Mouse (Mus musculus) liver, embryonic 12.5 days (tissue): ENCODE results near the gene Olfr137. TPM values are rescaled to one million over a fixed set of nuclear protein-coding genes. Genes with fewer than 3 reads are reported as not detected.

Source experiments
- ATAC-seq: fragments of 200-750 bp; cut with Nextera tagmentation; 2 replicates; pipeline ENCODE4 v1.8.0; 2017; ENCODE audit warnings: moderate number of reproducible peaks, mild to moderate bottlenecking, moderate library complexity
- H3K27ac ChIP-seq: fragments of 300-500 bp; sonication (generic); 2 replicates; pipeline ENCODE4 v1.5.1; 2016; ENCODE audit warnings: mild to moderate bottlenecking
- H3K27me3 ChIP-seq: fragments of 300-500 bp; sonication (generic); replicated peaks from 2 replicates; pipeline ENCODE4 v1.6.1; 2016; ENCODE audit warnings: mild to moderate bottlenecking, moderate library complexity
- H3K36me3 ChIP-seq: fragments of 300-500 bp; sonication (generic); 2 replicates; pipeline ENCODE4 v1.6.1; 2016; ENCODE audit warnings: mild to moderate bottlenecking, moderate library complexity
- H3K4me1 ChIP-seq: fragments of 300-500 bp; sonication (generic); 2 replicates; pipeline ENCODE4 v1.6.1; 2016
- H3K4me2 ChIP-seq: fragments of 300-500 bp; sonication (generic); 2 replicates; pipeline ENCODE4 v1.6.1; 2016; ENCODE audit warnings: mild to moderate bottlenecking, moderate library complexity
- H3K4me3 ChIP-seq: fragments of 300-500 bp; sonication (generic); 2 replicates; pipeline ENCODE4 v1.5.1; 2016; ENCODE audit warnings: mild to moderate bottlenecking, moderate library complexity
- H3K9ac ChIP-seq: fragments of 300-500 bp; sonication (generic); 2 replicates; pipeline ENCODE4 v1.6.1; 2016; ENCODE audit warnings: mild to moderate bottlenecking, moderate library complexity
- H3K9me3 ChIP-seq: fragments of 300-500 bp; sonication (generic); replicated peaks from 2 replicates; pipeline ENCODE4 v1.6.1; 2016; ENCODE audit warnings: mild to moderate bottlenecking, moderate library complexity
- WGBS: fragments of 180-500 bp; shearing (Covaris S2); methylation state at CpG from one replicate; pipeline ENCODE4 v1.1.7; 2016; ENCODE audit not compliant: insufficient replicate concordance; 5-methylcytosine and 5-hydroxymethylcytosine counted together
- polyA plus RNA-seq: library from polyadenylated mRNA; unstranded; fragments of >200 nt; fragmentation: Nextera tagmentation; extraction: Ambion mirVana; gene quantifications from 2 replicates; pipeline ENCODE4 v1.2.1, GENCODE M21; 2016

The Olfr137 gene
- polyA plus RNA-seq, result not detected in 2 replicates

DNA sequence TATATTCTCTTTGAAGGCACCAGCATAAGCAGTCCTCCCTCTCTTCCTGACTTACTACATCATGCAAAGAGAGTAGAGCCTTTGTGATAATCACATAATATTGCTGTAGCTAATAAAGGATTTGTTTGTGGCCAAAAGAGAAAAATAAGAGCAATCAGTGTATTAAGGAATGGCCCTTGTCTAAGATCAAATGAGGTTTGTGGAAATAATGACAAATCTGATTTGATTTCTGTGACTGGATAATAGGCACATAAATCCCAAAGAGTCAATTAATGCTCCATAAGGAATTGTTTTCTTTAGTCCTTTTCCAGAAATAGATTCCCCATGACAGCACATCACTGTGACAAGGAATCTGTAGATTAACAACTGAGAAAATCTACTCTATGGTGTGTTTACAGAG lies at the start of gene Olfr137:
Olfr137 (minus strand) TSS at position 101 of the 400 bp plus-strand sequence.
- no peaks in the 10 kb centered on the region for H3K27me3 ChIP-seq
- no peak for ATAC-seq
- H3K27ac ChIP-seq, result no peak within 1 kb of the TSS
- no peak within 1 kb of the TSS for H3K4me2 ChIP-seq
- no peaks in the 10 kb centered on the region for H3K36me3 ChIP-seq
- H3K4me1 ChIP-seq, result no peaks in the 10 kb centered on the region
- H3K4me3 ChIP-seq, result no peak within 1 kb of the TSS
- H3K9me3 ChIP-seq, result 0 out of 2 replicates have a peak, but pooled peaks cover 4% of the 10 kb centered on the region
- H3K9ac ChIP-seq, result no peak within 1 kb of the TSS

DNA sequence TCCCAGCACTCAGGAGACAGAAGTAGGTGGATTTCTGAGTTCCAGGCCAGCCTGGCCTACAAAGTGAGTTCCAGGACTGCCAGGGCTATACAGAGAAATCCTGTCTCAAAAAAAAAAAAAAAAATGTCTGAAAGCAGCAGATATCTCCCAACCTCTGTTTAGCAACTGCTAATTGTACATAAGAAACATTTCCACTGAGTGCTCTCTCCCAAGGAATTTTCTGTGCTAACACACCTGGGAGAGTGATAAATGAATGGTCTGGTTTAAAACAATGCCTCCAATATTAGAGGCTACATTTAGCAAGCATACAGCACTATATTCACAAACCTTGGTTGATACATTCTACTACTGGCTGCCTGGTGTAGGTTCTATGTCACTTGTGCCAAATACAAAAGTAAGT lies 22.2 kb upstream of the Olfr137 start, which contains the start of gene Olfr136:
Olfr136 (plus strand) TSS at position 301 of the 400 bp plus-strand sequence.
- no peaks in the 10 kb centered on the region for H3K36me3 ChIP-seq
- no peak within 1 kb of the TSS for H3K27ac ChIP-seq
- H3K4me3 ChIP-seq, result no peak within 1 kb of the TSS
- no peak within 1 kb of the TSS for H3K4me2 ChIP-seq
- H3K9ac ChIP-seq, result no peak within 1 kb of the TSS
- H3K9me3 ChIP-seq, result no peaks in the 10 kb centered on the region; the same call in 1 of the 2 replicates
- no peaks in the 10 kb centered on the region for H3K4me1 ChIP-seq
- no peaks in the 10 kb centered on the region for H3K27me3 ChIP-seq
- ATAC-seq, result no peak

DNA sequence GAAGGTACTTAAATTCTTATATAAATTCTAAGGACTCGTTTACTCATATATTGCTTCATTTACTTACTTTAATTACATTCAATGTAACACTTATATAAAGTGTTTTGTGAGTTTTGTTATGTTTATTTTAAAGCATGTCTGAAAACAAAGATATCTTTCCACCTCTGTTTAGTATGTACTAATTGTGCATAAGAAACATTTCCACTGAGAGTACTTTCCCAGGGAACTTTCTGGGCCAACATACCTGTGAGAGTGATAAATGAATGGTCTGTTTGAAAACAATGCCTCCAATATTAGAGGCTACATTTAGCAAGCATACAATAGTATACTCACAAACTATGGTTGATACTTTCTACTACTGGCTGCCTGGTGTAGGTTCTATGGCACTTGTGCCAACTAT lies 46.6 kb downstream of the Olfr137 start, which contains the start of gene Olfr138:
Olfr138 (plus strand) TSS at position 301 of the 400 bp plus-strand sequence.
- no peak for ATAC-seq
- Histone ChIP-seq H3K9me3 (no peaks in the 10 kb centered on the region), H3K36me3 (no peaks in the 10 kb centered on the region), H3K27ac (no peak within 1 kb of the TSS), H3K27me3 (no peaks in the 10 kb centered on the region), H3K4me2 (no peak within 1 kb of the TSS), H3K4me3 (no peak within 1 kb of the TSS), H3K4me1 (no peaks in the 10 kb centered on the region), H3K9ac (no peak within 1 kb of the TSS)
- 51% methylated on average over 1 of the region's 1 CpGs for WGBS

Other genes with a start within 250 kb of the Olfr137 start
- gene Olfr129, start 247.5 kb downstream of the Olfr137 start, polyA plus RNA-seq, result not detected in 2 replicates
- not detected in 2 replicates for gene Olfr130, start 243.6 kb downstream of the Olfr137 start, polyA plus RNA-seq
- not detected in 2 replicates for gene Olfr131, start 218.9 kb downstream of the Olfr137 start, polyA plus RNA-seq
- not detected in 2 replicates for gene Olfr132, start 173.0 kb downstream of the Olfr137 start, polyA plus RNA-seq
- not detected in 2 replicates for gene Olfr133, start 162.3 kb downstream of the Olfr137 start, polyA plus RNA-seq
- gene Olfr134, start 136.2 kb downstream of the Olfr137 start, polyA plus RNA-seq, result not detected in 2 replicates
- not detected in 2 replicates for gene Olfr135, start 103.2 kb downstream of the Olfr137 start, polyA plus RNA-seq
- gene Olfr138, start 46.5 kb downstream of the Olfr137 start, polyA plus RNA-seq, result not detected in 2 replicates
- not detected in 2 replicates for gene Olfr136, start 22.3 kb upstream of the Olfr137 start, polyA plus RNA-seq
- not detected in 2 replicates for gene Esp36, start 112.6 kb upstream of the Olfr137 start, polyA plus RNA-seq
- not detected in 2 replicates for gene Esp34, start 246.6 kb upstream of the Olfr137 start, polyA plus RNA-seq